Mouse (Mus musculus) spleen, adult 18-20 months (tissue): Measurements from ENCODE around the gene Asb17.

Source experiments
- DNase-seq, 2 experiments: peaks; one replicate each; pipeline ENCODE4 v3.0.0; 2022; ENCODE audit warnings: mixed read lengths in 2 of 2

The Asb17 gene

DNA sequence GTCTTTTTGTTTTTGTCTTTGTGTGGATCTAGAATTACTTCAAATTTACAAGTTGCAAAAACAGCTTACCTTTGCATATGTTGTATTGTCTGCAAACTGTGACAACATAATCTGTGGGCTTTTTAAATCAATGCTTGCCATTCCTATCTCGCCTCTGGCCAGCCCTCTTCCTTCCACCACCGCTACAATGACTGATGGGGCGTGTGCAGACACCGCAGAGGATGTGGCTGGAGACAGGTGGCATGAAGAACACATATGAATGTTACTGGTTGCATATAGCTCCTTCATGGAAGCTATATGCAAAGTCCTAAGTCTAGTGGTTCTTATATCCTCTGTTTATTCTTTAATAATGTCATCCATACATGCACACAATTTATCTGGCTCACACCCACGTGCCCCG lies 53.2 kb downstream of the Asb17 start:
- DNase-seq, result no peak

DNA sequence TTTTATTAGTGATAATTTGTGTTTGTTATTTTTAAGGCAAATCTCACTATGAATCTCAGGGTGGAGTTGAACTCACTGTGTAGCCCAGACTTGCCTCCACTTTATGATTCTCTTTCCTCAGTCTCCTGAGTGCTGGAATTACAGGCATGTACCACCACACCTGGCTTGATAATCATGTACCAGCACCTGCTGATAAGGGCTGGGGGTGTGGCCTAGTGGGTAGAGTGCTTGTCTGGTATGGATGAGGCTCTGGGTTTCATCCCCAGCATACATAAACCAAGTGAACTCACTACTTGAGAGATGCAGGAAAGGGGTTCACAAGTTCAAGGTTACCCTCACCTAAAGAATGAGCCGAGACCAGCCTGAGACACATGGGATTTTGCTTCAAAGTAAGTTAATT lies 57.9 kb downstream of the Asb17 start:
- DNase-seq, result no peak

DNA sequence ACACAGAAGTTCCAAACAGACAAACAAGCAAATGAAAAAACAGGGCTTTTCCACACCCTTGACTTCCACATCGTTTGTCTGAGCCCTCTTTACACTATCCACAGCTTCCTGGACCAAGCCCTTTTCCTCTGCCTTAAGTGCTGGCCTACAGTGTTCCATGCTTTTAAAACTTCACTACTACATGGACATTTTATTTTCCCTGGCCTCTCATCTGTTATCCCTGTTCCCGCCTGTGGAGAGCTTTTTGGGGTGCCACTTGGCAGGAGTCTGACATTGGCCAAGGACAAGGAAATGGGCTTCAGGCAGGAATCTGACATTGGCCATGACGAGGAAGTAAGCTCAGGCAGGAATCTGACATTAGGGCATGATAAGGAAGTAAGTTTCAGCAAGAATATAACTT lies 58.6 kb downstream of the Asb17 start:
- DNase-seq, result no peak

DNA sequence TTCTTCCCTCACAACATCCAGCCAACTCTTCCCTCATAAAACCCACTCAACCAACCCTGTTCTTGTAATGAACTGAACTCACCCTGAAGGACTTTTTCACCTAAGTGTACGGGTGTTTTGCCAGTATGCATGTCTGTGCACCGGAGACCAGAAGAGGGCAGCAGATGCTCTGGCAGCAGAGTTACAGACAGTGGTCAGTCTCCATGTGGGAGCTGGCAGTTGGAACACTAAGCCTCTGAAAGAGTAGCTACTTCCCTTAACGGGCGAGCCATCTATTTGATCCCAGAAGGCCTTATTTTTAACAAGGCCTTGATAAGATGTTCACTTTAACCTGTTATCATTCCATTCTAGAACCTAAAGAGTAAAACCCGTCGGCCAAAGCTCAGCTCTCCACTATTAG lies 60.6 kb downstream of the Asb17 start:
- peak in 1 of 2 experiments; percentile 36 for DNase-seq
